Comparison of ENCODE assay signal across 8 mouse cellular contexts in the genomic region with DNA sequence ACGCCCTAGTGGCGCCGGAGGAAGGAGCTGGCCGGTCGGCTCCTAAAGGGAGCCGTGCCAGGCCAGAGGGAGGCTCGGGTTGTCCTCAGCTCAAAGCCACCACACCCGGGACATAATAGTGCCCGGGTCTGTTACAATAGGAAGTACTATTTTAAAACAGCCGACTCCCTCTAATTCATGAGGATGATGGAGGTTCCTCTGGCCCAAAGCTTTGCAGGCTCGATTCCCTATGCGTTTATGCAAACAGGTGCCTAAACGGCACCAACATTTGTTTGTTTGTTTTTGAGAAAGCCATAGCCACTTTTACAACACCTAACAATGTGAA. TPM values are rescaled to one million over a fixed set of nuclear protein-coding genes. Genes with fewer than 3 reads are reported as not detected.
DNase-seq lines count a peak whose midpoint lies in the region; ATAC-seq and TF ChIP-seq lines count a peak whose summit lies in the region.

No protein-coding gene starts in this region.

- peak overlapping the region; percentile 64 for H3K9ac ChIP-seq in liver, embryonic 13.5 days

- H3K4me3 ChIP-seq in cerebellum, adult 2 months (replicated peaks; ENCODE audit: insufficient read depth, low read depth, low read length) = peak overlapping the region; percentile 44
- H3K4me3 ChIP-seq in testis, adult 2 months (ENCODE audit: control insufficient read depth, low read depth, low read length) = peak overlapping the region; percentile 62; the same call in 1 of the 2 replicates
- H3K4me3 ChIP-seq in liver, embryonic 13.5 days (replicated peaks) = peak overlapping the region; percentile 62

- H3K4me2 ChIP-seq in liver, embryonic 13.5 days = peak overlapping the region; percentile 89

- no peak for ATAC-seq in liver, embryonic 13.5 days (ENCODE audit: low read depth)

- H3K27ac ChIP-seq in cerebellum, adult 2 months (ENCODE audit: insufficient read depth, low read length) = no peak overlapping the region
- no peak overlapping the region for H3K27ac ChIP-seq in testis, adult 2 months (ENCODE audit: control insufficient read depth, insufficient read depth, low read depth, low read length)
- no peak overlapping the region for H3K27ac ChIP-seq in liver, embryonic 13.5 days

- TF ChIP-seq POLR2A in cerebellum, adult 2 months (IDR thresholded peaks at IDR 0.05; ENCODE audit: borderline replicate concordance, insufficient read depth, low read length) = no peak
- TF ChIP-seq POLR2A in testis, adult 2 months (IDR thresholded peaks at IDR 0.05; ENCODE audit: control insufficient read depth, low read depth, low read length) = no peak

- peak in 1 of 2 experiments; percentile 39 for DNase-seq in cerebellum, adult 2 months
- no peak for DNase-seq in cerebellum, postnatal 25 days
- no peak for DNase-seq in testis, postnatal 14 days (ENCODE audit: low spot score)
- no peak for DNase-seq in liver, embryonic 13.5 days
- DNase-seq in urinary bladder, postnatal 25 days (ENCODE audit: low spot score) = no peak
- no peak for DNase-seq in frontal cortex, adult 2 months (ENCODE audit: extremely low spot score in 1 of 2, low spot score in 1 of 2)
- no peak for DNase-seq in thymus, postnatal 25 days

- H3K4me1 ChIP-seq in cerebellum, adult 2 months (ENCODE audit: control insufficient read depth, insufficient read depth, low read length) = peaks cover 5% of the 10 kb centered on the region
- peaks cover 3% of the 10 kb centered on the region; the same call in 1 of the 2 replicates for H3K4me1 ChIP-seq in testis, adult 2 months (ENCODE audit: control insufficient read depth, insufficient read depth, low read length)
- peaks cover 10% of the 10 kb centered on the region for H3K4me1 ChIP-seq in liver, embryonic 13.5 days (replicated peaks)

- 2% methylated on average over 13 of the region's 13 CpGs for WGBS in cerebellum, adult 2 months
- WGBS in liver, embryonic 13.5 days (ENCODE audit: insufficient replicate concordance) = 3% methylated on average over 13 of the region's 13 CpGs

- H3K36me3 ChIP-seq in testis, adult 2 months (ENCODE audit: control insufficient read depth, insufficient read depth, low read length) = no peaks in the 10 kb centered on the region
- no peaks in the 10 kb centered on the region for H3K36me3 ChIP-seq in liver, embryonic 13.5 days

- no peaks in the 10 kb centered on the region for H3K27me3 ChIP-seq in cerebellum, adult 2 months (ENCODE audit: control insufficient read depth, insufficient read depth, low read length)
- no peaks in the 10 kb centered on the region for H3K27me3 ChIP-seq in testis, adult 2 months (ENCODE audit: control insufficient read depth, insufficient read depth, low read length)
- H3K27me3 ChIP-seq in liver, embryonic 13.5 days = peaks cover 62% of the 10 kb centered on the region

- no peaks in the 10 kb centered on the region for H3K9me3 ChIP-seq in liver, embryonic 13.5 days (replicated peaks)

- TF ChIP-seq CTCF in cerebellum, adult 2 months (IDR thresholded peaks at IDR 0.05; ENCODE audit: borderline replicate concordance, insufficient read depth, low read depth, low read length) = no peak
- TF ChIP-seq CTCF in testis, adult 2 months (IDR thresholded peaks at IDR 0.05; ENCODE audit: control insufficient read depth, insufficient read depth, insufficient replicate concordance, low read depth, low read length) = no peak

RNA-seq across cellular contexts. Expression of a gene that starts 0.3 kb away (rescaled TPM):
- polyA plus RNA-seq in cerebellum, adult 2 months (2012; rRNA removed) = 6.5 and 8.7 TPM in 2 replicates
- polyA plus RNA-seq in testis, adult 2 months (2012; rRNA removed) = 0.67 and 1.2 TPM in 2 replicates
- 0.40 and 0.52 TPM in 2 replicates for polyA plus RNA-seq in liver, embryonic 13.5 days (2015; fragmentation: Nextera tagmentation; extraction: Ambion mirVana)
- 10.6 and 27.2 TPM in 2 replicates for polyA plus RNA-seq in frontal cortex, adult 2 months (2012; rRNA removed)

RNA-seq across cellular contexts. Expression of a gene that starts 56.3 kb away (rescaled TPM):
- 19.2 and 19.8 TPM in 2 replicates for polyA plus RNA-seq in cerebellum, adult 2 months (2012; rRNA removed)
- polyA plus RNA-seq in testis, adult 2 months (2012; rRNA removed) = 3.3 and 3.4 TPM in 2 replicates
- polyA plus RNA-seq in liver, embryonic 13.5 days (2015; fragmentation: Nextera tagmentation; extraction: Ambion mirVana) = 17.8 and 22.0 TPM in 2 replicates
- 21.1 and 22.4 TPM in 2 replicates for polyA plus RNA-seq in frontal cortex, adult 2 months (2012; rRNA removed)

RNA-seq across cellular contexts. Expression of a gene that starts 56.4 kb away (rescaled TPM):
- 42.9 and 46.8 TPM in 2 replicates for polyA plus RNA-seq in cerebellum, adult 2 months (2012; rRNA removed)
- polyA plus RNA-seq in testis, adult 2 months (2012; rRNA removed) = 18.5 and 22.2 TPM in 2 replicates
- polyA plus RNA-seq in liver, embryonic 13.5 days (2015; fragmentation: Nextera tagmentation; extraction: Ambion mirVana) = 7.6 and 9.3 TPM in 2 replicates
- polyA plus RNA-seq in frontal cortex, adult 2 months (2012; rRNA removed) = 55.8 and 61.4 TPM in 2 replicates
